Mouse (Mus musculus) neural tube, embryonic 10.5 days (tissue): ENCODE results near the gene Zfp90.

Source experiments
- DNase-seq: peaks from one replicate; pipeline ENCODE4 v3.0.0-alpha.2; 2017; ENCODE audit warnings: low spot score; ENCODE audit errors: extremely low spot score

Gene Zfp90

DNA sequence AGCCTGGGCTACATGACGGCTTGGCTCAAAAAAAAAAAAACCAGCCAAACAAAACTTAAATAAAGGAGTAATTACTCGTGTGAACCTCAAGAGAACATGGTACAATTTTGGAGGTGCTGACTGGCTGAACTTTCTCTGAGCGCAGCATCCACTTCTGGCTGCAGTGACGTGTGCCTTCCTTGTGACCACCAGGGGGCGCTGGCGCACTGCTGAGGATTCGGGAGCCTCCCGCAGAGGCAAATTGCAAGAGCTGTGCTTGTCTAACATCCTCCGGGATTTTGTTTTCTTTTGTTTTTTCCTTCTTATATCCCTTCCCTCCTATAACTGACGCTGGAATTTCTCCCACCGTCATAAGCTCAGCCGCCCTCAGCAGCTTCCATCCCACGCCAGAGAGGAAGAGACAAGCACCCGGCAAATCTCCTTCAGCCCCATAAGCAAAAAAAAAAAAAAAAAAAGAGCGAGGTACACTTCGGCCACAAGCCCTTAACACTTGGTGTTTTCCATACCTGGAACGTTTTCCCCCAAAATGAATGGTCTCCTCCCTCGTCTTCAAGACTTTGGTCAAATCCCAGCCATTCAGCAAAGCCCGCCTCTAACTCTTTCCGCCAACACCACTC, 17.9 kb downstream of the Zfp90 start:
- peak; percentile 86 for DNase-seq

DNA sequence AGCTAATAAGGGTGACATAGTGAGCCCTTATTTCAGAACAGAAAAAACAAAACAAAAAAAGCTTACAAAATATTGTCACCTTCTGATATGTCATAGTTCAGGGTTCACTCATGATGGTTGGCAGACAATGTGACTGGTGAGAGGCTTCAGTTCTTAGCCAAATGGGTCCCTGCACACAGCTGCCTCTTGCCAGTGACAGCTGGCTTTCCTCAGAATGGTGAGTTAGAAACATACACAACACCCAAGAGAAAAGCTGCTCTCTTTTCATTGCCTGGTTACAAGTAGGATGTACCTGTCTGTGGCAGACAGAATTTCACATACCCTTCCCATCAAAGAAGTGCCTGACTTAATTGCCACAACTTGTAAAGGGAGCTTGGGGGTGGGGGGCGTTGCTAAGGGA, 18.5 kb downstream of the Zfp90 start:
- DNase-seq, result no peak

- DNase-seq, result no peak
Observed at GRCm38 (mm10) chr8:106437781-106438180, 22.7 kb downstream of the Zfp90 start.

GRCm38 (mm10) chr8:106440146-106440545, 25.0 kb downstream of the Zfp90 start:
- no peak for DNase-seq

GRCm38 (mm10) chr8:106442740-106443139, 27.6 kb downstream of the Zfp90 start:
- no peak for DNase-seq

DNA sequence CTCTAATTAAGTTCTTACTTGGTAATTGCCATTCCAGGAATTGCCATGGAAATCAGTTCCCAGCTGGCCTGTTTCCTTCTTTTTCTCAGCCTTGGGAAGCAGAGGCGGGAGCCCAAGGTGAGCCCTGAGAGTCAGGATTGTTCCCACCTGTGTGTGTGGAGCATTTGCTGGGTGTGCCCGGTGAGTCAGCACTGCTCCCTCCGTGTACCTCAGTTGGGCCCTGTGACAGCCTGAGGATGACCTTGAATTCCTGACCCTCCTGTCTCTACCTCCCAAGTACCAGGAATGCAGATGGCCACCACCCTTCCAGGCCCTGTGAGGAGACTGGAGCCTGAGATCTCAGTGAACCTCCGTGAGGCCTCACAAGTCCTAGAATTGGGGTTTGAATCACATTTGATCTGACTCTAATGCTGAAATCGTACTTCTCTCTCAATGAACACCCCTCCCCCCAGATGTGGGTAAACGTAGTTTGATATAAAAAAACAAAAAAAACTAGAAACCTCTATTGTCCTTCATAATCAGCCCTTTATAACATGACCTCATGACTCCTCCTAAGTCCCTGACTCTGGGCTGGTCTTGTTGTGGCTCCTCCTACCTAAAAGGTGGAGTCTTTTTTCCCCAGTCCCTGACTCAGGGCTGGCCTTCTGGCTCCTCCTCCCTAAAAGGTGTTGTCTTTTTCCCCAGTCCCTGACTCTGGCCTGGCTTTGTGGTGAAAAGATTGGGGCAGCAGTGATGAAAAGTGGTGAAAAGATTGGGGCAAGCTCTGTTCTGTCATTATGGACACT, 36.4 kb downstream of the Zfp90 start:
- no peak for DNase-seq

- DNase-seq, result no peak
Observed at GRCm38 (mm10) chr8:106452701-106453481, 37.8 kb downstream of the Zfp90 start.

DNA sequence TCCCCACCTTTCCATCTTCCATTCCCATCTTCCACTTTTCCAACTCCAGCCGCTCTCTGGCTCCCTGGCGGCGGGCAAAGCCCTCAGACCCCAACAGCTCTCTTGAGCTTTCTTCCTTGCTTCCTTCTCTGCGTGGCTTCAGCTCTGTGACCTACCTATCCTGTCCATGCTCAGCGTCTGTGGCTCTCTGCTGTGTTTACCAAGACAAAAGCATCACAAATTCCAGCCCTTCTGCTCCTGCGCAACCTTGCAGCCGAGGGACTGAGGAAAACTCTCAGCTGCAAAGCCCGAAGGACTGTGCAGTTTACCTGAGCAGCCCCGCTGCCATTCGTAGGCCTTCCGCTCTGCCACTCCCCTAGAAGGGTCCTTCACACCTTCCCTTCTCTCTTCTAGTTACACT, 38.9 kb downstream of the Zfp90 start:
- DNase-seq, result no peak

- DNase-seq, result no peak
Observed at GRCm38 (mm10) chr8:106462131-106462530, 47.0 kb downstream of the Zfp90 start.

- no peak for DNase-seq
Observed at GRCm38 (mm10) chr8:106463795-106464194, 48.7 kb downstream of the Zfp90 start.

DNA sequence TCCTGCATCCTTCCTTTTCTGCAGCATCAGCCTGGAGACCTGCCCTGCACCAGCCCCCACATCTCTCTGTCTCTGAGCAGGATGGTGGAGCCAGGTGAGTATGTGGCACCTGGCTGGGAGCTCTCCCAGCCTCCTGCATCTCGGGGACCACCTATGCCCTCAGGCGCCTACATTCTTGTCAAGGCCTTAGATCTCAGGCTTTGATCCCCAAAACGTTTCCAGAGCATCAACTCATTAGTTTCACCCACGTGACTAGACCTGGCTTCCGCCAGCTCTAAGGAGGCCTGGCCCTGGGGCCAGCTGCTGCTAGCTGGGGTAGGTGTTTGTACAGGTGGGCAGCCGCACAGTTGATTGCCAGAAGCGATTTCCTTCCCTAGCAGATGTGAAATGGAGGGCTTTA, 54.4 kb downstream of the Zfp90 start:
- DNase-seq, result no peak

DNA sequence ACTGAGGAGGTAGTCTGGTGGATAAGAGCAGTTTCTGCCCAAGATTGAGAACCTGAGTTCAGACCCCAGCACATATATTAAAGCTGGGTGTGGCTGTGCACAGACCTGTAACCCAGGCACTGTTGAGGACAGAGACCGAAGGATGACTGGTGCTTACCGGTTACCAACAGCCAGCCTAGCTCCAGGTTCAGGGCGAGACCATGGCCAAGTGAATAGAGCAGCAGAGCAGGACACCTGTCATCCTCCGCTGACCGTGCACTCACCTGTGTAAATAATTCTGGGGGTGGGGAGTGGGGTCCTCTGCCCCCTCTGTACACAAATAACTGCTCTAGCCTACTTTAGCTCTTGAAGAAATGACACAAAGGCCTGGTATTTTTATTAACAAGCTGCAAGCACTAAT, 58.9 kb downstream of the Zfp90 start:
- no peak for DNase-seq
